Mouse (Mus musculus) bone marrow macrophage, adult 2 months (primary cell): ENCODE measurements around the gene Adgrl2.

Experiments
- CTCF ChIP-seq: IDR thresholded peaks from 2 replicates; pipeline ENCODE4 v1.5.1; 2012; ENCODE audit warnings: low read depth, mild to moderate bottlenecking, low read length, moderate library complexity
- POLR2A ChIP-seq: IDR thresholded peaks from 2 replicates; pipeline ENCODE4 v1.6.1; 2012; ENCODE audit warnings: mild to moderate bottlenecking, low read depth, low read length, borderline replicate concordance

DNA sequence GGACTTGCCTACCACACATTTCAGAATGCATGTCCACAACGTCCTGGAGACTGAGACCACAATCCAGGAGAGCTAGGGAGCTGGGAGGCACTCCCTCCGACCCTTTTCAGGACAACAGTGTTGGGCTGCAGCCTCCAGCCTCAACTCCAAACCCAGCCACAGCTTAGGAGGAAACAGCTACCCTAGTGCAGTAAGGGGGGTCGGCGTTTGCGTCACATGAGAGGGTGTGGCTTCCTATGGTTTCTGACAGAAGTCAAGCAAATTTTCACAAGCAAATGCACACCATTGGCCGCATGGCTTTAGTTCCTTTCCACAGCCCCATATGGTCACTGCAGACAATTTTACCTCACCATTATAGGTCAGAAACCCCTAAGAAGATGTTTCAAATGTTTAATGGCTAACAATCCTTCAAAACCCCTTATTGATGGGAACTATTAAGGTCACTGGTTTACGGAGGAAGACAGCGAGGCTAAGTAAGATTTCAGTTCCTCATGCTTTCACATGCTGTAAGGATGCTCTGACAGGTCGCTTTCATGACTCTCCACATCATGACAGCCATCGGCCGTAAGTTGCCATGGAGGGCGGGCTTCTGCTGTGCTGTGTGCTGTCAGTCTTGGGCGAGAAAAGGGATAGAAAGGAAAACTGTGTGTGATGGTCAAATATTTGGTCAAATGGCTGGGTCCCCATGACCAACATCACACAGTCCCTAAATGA, 94.8 kb downstream of the Adgrl2 start:
- no peak for TF ChIP-seq CTCF
- no peak for TF ChIP-seq POLR2A
